In genomic region chr13:112425181-112425654, GRCm38 (mm10) we compare ENCODE assay signal across 9 mouse cellular contexts. TPM values are rescaled to one million over a fixed set of nuclear protein-coding genes. Genes with fewer than 3 reads are reported as not detected.
DNase-seq lines count a peak whose midpoint lies in the region; ATAC-seq and TF ChIP-seq lines count a peak whose summit lies in the region.
"Had no signal": no experiment of that assay in that cellular context is flagged by ENCODE, and none has a peak within 500 bp of the region (broad histone marks: within the 10 kb centered on the region; RNA-seq: fewer than 3 reads in every experiment).

No protein-coding gene starts in this region.

- no peak overlapping the region for H3K4me2 ChIP-seq in forebrain, embryonic 14.5 days (ENCODE audit: low read length)
- H3K4me2 ChIP-seq: hindbrain, embryonic 15.5 days had no signal

- no peaks in the 10 kb centered on the region for H3K4me1 ChIP-seq in forebrain, embryonic 14.5 days (ENCODE audit: control insufficient read depth, insufficient read depth, low read length)
- H3K4me1 ChIP-seq: hindbrain, embryonic 15.5 days had no signal

- no peaks in the 10 kb centered on the region for H3K36me3 ChIP-seq in forebrain, embryonic 14.5 days (ENCODE audit: control insufficient read depth, insufficient read depth, low read length)
- H3K36me3 ChIP-seq: hindbrain, embryonic 15.5 days had no signal

- H3K27me3 ChIP-seq in forebrain, embryonic 14.5 days (replicated peaks; ENCODE audit: control insufficient read depth, insufficient read depth, low read length), result no peaks in the 10 kb centered on the region
- H3K27me3 ChIP-seq: hindbrain, embryonic 15.5 days had no signal

- intact Hi-C loops in heart, postnatal 14 days (cut with DNase I), result no loop called here
- intact Hi-C loops in gastrocnemius, adult 2 months (cut with DNase I), result no loop called here

- ATAC-seq in forebrain, embryonic 14.5 days, result no peak

- no peak overlapping the region for H3K4me3 ChIP-seq in gastrocnemius, adult 2 months
- H3K4me3 ChIP-seq in forebrain, embryonic 14.5 days (ENCODE audit: low read depth, low read length), result no peak overlapping the region
- H3K4me3 ChIP-seq: hindbrain, embryonic 15.5 days had no signal

- 83% methylated on average over 8 of the region's 8 CpGs for WGBS in forebrain, embryonic 14.5 days

- TF ChIP-seq CTCF in gastrocnemius, adult 2 months (IDR thresholded peaks at IDR 0.05), result no peak

- H3K9me3 ChIP-seq in forebrain, embryonic 14.5 days (replicated peaks; ENCODE audit: control insufficient read depth, low read length), result no peaks in the 10 kb centered on the region
- H3K9me3 ChIP-seq: hindbrain, embryonic 15.5 days had no signal

- H3K9ac ChIP-seq in forebrain, embryonic 14.5 days (ENCODE audit: low read length), result no peak overlapping the region
- H3K9ac ChIP-seq: hindbrain, embryonic 15.5 days had no signal

- peak; percentile 45 to 53 for DNase-seq in heart, adult 18-20 months
- DNase-seq in heart, postnatal 14 days, result no peak
- DNase-seq in CD4-positive, CD25-positive, alpha-beta regulatory T cell, adult 2 months (ENCODE audit: low read depth, low spot score), result peak; percentile 66
- peak; percentile 15 for DNase-seq in brain, adult 2 months (ENCODE audit: low read depth, low spot score)
- peak; percentile 87 for DNase-seq in induced T-regulatory cell, adult 2 months (ENCODE audit: low read depth)
- no peak for DNase-seq in right cerebral cortex, postnatal 14 days
- no peak for DNase-seq in gastrocnemius, adult 2 months
- DNase-seq in forebrain, embryonic 14.5 days (ENCODE audit: low spot score), result no peak

- H3K27ac ChIP-seq in gastrocnemius, adult 2 months, result no peak overlapping the region
- no peak overlapping the region for H3K27ac ChIP-seq in forebrain, embryonic 14.5 days (ENCODE audit: low read depth, low read length)
- H3K27ac ChIP-seq: hindbrain, embryonic 15.5 days had no signal

RNA-seq across cellular contexts. Expression of gene Il6st, which starts 38.7 kb away (rescaled TPM):
- total RNA-seq in heart, adult 18-20 months (2021), result 100 to 1,000 TPM; 212 to 240 TPM
- 100 to 1,000 TPM; 184 to 192 TPM for total RNA-seq in heart, postnatal 14 days (2021)
- total RNA-seq in gastrocnemius, adult 2 months (2021), result 100 to 1,000 TPM; 171 to 183 TPM
- polyA plus RNA-seq in forebrain, embryonic 14.5 days (2014; fragmentation: Nextera tagmentation; extraction: Ambion mirVana), result 9.8 and 12.6 TPM in 2 replicates

Comparison
In these comparisons a context has a peak if more than half of its experiments do, and no peak if none do; other contexts are left out.
1. DNase-seq: peak in heart, adult 18-20 months (2 of 2), CD4-positive, CD25-positive, alpha-beta regulatory T cell, adult 2 months (single experiment), brain, adult 2 months (single experiment) and induced T-regulatory cell, adult 2 months (single experiment); none in heart, postnatal 14 days (0 of 2), right cerebral cortex, postnatal 14 days (single experiment), gastrocnemius, adult 2 months (single experiment) and forebrain, embryonic 14.5 days (single experiment).